Mouse (Mus musculus) NIH3T3 (cell line): Measurements from ENCODE around the gene Lrrc28.

Experiments used
- DNase-seq: peaks from one replicate; pipeline ENCODE4 v3.0.0-alpha.2; 2012; ENCODE audit warnings: low read depth

The Lrrc28 gene

DNA sequence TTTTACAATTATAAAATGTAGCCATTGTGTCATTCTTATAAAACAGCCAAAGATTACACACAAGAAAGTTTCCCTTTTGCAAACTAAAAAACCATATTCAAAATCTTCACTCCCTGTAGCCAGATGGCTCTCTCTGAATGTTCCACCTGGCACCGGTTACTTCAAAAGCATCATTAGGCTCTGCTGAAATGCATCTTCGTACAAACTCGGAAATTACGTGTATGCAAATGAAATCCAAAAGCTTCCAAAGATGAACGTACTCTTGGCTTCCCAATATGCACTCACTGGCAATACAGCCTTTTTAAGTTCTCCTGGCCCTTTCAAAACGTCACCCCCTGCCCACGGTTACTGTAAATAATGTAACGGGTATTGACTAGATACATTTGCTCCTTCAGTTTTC, 777 bp downstream of the Lrrc28 start:
- DNase-seq = no peak

DNA sequence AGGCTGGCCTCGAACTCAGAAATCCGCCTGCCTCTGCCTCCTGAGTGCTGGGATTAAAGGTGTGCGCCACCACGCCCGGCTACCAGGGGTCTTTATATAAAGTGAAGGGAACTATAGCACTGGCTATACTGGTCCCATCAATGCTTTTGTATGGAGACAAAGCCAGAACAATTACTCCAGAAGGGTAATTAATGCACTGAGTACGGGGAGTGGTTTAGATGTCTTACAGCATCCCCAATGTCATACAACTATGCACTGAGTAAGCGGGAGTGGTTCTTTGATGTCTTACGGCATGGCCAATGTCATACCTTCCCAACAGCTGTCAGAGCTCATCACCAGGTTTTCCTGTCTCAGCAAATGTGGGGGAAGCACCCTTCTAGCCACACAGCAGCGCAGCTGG, 2.1 kb downstream of the Lrrc28 start:
- DNase-seq = no peak

DNA sequence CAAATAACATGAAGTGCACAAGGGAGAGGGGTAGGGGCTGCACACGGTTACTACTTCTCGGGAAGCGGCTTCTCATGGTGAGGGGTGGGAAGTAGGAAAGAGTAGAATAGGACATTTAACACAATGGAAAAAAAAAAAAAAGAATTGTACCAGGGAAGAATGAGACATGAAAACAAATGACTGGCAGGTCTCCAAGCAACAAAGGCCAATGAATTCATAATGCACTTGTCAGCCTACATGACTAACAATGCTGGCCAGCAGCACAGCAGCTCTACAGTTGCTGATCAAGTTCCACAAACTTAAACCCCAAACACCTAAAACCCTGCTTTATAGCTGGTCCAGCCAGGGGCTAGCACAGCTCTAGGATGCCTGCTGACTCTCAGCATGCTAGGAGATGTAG, 6.1 kb downstream of the Lrrc28 start:
- peak; percentile 88 for DNase-seq

DNA sequence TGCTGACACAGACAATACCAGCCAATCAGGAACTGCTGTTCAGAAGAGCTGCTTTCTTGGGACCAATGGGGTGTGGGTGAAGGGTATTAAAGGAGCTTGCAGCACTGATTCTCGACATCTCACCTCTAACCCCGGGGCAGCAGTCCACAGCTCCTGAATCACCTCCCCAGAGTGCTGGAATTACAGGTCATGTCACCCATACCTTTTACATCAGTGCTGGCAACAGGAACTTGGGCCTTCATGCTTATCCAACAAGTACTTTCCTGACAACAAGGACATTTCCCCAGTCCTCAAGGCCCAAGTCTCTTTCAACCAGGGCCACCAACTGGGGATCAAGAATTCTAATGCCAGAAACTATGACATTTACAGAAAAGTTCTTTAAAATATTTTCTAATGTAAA, 8.9 kb downstream of the Lrrc28 start:
- DNase-seq = no peak

DNA sequence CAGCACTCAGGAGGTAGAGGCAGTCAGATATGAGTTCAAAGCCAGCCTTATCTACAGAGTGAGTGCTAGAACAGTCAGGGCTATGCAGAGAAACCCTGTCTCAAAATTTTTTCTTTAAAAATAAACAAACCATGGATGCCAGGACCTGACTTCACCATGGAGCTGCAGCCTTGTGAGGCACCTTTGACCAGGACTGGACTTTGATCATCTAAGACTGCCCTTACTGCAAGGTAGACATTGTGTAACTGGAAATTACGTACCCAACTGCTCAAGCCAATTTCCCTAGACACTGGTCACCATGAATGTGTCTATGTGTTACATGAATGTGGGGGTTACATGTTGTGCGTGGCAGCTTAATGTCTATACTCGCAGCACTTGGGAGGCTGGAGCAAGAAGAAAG, 10.9 kb downstream of the Lrrc28 start:
- no peak for DNase-seq

DNA sequence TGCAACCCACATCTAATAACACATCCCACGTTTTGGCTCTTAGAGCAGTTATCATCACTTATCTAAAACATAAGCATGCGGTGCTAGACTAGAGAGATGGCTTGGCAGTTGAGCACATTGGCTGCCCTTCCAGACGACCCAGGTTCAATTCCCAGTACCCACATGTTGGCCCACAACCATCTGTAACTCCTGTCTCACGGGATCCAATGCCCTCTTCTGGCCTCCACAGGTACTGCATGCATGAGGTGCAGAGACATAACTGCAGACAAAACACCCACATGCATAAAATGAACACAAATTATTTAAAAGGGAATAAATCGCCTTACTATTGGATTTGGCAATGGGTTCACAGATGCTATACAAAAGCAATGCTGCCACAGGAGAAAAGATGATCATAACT, 12.7 kb downstream of the Lrrc28 start:
- DNase-seq = peak; percentile 28

DNA sequence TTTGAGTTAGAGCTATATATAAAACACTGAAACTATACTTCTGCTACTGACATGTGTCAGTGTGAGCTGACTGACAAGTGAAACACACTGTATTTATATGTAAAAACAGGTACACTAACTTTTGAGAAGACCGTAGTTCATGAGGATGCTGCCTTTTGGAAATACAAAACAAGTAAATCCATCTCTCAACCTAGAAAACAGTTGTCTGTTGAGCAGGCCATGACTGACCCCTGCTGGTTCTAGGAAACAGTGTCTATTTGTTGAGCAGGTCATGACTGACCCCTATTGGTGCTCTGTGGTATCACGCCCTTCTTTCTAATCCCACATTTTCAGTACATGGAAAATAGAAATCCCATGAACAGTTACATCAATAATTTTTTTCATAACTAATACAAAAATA, 14.3 kb downstream of the Lrrc28 start:
- peak; percentile 93 for DNase-seq

DNA sequence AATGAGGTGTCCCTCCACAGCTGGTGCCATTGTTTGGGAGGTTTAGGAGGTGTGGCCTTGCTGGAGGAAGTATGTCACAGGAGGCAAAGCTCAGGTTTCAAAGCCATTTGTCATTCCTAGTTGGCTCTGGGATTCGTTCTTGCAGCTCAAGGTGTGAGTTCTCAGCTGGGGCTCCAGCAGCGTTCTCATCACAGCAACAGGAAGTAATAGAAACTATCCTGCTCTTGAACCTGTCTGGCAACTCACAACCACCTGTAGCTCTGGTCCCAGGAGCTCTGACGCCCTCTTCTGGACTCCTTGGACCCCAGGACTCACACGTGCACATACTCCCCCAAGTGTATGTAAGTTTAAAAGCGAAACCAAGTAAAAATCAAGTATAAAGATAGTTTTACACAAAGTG, 15.4 kb downstream of the Lrrc28 start:
- DNase-seq = no peak

DNA sequence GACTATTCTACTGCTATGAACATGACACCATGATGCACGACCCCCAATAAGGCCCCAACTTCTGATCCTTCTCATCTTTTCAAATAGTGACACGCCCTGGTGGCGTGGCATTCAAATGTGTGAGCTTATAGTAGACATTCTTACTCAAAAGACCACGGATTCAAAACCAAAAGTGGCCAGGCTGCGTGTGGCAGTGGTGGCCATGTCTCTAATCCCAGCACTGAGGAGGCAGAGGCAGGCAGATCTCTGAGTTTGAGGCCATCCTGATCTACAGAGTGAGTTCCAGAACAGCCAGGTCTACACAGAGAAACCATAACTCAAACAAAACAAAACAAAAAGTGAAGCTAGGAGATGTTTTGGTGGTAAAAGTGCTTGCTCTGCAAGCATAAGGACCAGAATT, 18.4 kb downstream of the Lrrc28 start:
- no peak for DNase-seq

DNA sequence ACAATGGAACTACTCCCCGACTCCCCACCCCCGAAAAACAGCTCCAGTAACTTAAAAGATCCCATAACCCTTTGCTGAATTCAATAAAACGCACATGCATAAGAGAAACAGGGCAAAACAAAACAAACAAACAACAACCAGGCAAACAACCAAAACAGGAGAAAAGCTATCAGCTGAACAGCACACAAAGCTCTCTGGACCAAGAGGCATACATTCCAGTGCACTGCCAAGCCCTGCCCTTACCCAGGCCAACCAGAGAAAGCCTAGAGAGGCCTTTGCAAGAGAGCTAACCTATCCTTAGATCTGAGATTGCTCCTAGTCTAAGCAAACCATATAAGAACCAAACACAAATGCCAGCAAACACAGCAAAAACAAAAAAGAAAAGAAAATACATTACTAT, 22.9 kb downstream of the Lrrc28 start:
- no peak for DNase-seq

DNA sequence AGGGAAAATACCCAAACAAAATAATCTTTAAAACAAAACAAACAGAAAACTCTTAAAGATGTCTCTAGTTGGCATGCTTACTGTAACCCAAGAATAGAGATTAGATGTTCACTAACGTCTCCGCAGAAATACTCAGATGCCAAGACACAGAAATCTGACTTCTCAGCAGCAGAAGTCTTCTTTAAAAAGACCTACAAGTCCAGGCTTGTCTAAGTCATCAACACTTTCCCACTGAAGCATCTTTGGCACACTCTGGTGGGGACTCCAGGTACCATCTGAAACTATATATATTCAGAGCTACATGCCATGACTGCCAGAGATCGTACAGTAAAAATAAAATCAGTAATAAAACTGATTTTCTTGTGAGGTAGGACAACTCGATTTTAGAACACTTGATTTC, 25.2 kb downstream of the Lrrc28 start:
- DNase-seq = peak; percentile 64

DNA sequence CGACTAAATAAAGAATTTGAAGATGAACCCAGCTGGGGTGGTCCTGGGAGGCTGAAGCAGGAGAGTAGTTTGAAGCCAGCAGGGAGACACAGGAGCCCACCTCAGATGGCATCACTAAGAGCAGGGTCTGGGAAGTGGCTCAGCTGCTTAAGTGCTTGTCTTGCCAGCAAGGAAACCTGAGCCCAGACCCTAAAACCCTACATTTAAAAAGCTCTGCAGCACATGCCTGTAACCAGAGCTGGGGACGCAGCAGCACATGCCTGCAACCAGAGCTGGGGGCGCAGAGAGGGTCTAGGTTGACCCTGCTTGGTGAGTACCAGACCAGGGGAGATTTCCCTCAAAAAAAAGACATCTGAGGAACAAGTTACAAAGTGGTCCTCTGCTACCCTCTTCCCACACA, 26.8 kb downstream of the Lrrc28 start:
- no peak for DNase-seq

DNA sequence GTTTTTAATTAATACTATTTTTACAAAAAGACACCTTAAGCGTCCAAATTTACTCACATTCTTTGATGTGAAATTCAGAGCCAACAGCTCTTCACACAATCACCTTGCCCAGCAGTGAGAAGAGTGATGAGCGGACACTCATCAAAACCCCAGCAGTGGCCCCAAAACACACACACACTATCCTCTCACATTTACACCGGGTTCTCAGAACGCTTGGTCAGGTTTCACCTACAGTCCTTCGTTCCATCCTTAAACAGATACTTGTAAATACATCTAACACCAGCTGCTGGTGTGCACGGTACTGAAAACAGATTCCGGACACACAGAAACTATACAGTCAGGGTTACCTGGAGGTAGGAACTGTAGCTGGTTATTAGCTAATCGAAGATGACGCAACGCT, 27.4 kb downstream of the Lrrc28 start:
- no peak for DNase-seq

DNA sequence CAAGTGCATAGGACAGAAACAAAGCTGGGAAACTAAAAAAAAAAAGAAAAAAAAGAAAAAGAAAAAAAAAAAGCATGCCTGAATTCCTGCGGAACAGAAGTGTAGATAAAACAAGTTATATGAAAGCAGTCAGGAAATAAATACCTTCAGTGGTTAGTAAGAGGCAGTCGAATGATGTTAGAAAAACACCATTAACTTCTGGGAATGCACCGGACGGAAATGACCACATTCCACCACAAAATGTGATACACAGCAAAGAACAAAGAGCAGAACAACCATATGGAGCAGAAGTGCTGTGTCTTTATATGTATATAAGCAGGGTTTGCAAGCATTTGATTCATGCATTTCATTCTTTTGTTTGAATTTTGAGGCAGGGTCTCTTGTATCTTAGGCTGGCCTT, 28.2 kb downstream of the Lrrc28 start:
- no peak for DNase-seq

DNA sequence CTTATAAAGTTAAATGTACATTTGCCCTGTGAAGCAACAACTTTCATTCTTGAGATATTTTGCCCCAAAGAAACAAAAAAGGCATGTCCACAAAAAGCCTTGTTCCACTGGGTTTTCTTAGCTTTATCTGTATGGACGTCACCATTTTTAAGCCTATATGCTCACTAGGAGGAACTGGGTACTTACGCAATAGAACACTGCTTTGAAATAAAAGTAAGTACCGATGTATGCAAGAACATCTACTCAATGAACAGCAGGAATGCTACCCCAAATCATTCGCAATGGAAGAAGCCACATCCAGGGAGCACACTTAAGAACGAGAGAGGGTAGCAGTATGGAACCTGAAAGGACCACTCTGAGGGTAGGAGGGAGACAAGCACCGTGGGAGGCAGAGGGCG, 30.6 kb downstream of the Lrrc28 start:
- DNase-seq = no peak

DNA sequence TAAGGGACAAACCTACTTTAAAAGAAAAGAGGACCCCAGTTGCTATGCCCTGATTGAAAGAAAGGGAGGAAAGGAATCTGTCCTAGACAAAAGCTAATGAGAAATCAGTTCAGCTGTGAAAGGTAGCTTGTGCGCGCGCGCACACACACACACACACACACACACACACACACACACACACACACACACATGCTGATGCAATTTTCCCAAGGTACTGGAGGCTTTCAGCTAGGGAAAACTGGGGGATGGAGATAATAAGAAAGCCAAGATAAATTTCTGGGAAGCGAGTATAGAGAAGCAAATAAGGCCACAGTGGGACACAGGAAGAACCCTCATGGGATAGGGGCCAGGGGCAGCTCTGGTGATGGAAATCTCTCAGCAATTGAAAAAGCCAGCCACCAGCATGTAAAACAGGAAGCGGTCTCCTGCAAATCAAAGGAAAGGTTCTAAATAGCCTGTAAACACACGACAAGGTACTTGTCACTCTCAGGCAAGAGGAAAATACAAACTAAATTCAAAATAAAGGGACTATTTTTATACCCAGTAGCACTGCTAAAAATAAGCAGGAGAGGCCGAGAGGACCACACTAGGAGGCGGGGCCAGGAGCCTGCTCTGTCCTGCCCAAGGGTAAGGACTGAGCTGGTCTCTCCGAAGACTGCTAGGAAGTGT, 31.1 kb downstream of the Lrrc28 start:
- no peak for DNase-seq

DNA sequence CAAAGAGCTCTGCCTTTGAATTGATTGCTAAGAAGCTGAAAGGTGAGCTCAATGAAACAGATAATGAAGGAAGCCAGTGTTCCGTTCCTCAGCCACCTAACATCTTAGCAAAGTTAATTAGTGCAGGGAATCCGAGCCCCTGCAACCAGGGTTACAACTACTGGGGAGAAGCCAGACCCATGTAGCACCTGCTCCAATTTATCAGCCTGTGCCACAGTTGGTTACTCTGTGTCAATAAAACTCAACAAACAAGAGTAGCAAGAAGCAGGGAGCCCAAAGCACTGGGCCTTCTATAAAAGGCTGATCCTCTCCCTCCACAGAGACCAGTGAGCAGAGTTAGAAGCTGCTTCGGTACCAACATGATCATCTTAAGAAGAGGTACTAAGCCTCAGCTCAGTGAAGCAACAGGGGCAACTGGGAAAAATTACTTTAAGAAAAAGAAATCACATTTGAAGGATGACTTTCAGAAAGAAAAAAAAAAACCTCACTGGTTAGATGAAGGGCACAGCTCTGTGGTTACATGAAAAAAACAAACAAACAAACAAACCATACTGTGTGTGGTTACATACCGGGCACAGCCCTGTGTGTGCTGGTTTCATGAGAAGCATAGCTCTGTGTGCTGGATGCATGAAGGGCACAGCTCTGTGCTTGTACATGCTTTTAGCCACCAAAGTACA, 36.6 kb downstream of the Lrrc28 start:
- DNase-seq = no peak

DNA sequence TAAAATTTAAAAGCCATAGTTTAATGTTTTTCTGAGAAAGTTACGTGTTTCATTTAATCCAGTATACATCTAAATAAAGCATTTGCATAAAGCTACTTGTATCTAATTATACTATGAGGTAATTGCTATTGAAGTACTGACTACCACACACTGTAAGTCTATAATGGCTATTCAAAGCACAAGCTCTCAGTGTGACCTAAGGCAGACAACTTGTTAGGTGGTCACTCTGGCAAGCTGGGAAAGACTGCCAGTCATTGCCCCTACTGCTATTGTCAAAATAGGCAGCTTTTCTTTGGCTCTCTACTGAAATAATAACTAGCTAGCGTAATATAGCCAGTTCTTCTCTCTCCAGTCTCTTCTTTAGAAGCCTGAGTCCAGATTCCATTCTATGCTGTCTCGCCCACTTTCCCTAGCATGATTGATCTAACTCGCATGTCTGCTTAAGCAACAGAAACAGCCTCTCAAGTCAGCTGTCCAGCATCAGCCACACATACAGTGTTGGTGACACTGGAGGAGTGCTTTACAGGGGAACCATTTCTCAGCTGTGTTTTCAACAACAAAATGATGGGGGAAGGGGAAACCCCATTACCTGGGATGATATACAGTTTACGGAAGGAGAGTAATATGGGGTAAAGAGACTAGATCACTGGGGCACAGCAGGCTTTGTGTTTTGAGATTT, 37.3 kb downstream of the Lrrc28 start:
- DNase-seq = no peak

DNA sequence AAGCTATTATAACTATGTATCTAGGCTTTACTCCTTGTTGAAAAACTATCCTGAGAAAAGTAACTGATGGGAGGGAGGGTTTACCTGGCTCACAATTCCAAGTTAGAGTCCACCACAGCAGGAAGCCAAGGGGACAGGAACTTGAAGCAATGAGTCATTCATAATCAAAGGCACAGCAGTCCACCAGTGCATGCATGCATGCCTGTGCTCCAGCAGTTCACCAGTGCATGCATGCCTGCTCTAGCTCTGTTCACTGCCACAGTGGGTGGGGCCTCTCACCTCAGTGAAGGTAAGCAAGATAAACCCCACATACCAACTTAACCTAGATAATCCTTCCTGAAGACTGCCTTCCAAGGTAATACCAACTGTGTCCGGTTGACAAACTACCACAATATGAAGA, 38.8 kb downstream of the Lrrc28 start:
- DNase-seq = no peak

DNA sequence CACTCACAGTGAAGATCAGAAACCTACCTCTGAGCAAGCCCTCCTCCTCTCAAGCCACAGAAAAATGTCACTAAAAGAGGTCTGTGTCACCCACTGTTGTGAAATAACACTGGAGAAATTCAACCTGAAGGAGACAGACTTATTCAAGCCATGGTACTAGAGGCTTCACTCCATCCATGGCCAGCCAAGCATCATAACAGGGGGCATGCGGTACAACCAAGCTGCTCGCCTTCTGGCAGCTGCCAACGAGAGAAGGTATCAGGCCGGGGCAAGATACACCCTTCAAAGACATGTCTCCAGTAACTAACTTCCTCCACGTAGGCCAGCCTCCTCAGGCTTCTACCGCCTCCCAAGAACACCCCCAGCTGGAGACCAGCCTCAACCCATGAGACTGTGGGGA, 40.0 kb downstream of the Lrrc28 start:
- DNase-seq = no peak

DNA sequence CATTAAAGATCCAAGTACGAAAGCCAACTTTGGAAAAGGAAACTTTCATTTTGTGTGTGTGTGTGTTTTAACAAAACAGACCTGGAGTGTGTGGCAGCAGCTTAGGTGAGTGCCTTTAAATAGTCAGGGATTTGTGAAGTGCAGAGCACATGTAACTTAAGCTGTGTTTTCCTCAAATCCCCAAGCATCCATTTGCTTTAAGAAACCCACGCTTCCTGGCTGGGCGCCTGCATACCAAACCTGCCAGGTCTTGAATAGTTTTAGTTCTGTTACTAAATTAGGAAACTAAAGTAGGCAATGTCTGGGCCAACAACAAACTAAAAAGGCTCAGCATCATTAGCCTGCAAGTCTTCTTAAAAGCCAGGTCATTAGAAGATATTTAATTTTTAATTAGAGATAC, 47.0 kb downstream of the Lrrc28 start:
- peak; percentile 86 for DNase-seq

DNA sequence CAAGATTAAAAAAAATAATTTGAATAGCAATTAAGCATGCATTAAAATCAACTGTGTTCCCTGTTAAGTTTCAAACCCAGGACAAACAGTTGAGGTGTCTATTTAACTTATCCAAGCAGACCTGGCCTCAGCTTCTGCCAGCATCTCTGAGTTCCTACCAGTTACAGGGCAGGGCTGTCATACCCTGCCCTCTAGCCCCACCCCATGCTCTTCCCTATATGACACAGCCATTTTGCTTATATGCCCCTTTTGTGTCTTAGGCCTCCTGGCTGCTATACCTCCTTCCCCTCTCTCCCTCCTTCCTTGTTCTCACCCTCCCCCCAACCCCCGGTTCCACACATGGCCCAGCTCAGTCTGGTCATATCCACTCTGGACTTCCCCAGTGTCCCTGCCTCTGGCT, 48.1 kb downstream of the Lrrc28 start:
- no peak for DNase-seq

DNA sequence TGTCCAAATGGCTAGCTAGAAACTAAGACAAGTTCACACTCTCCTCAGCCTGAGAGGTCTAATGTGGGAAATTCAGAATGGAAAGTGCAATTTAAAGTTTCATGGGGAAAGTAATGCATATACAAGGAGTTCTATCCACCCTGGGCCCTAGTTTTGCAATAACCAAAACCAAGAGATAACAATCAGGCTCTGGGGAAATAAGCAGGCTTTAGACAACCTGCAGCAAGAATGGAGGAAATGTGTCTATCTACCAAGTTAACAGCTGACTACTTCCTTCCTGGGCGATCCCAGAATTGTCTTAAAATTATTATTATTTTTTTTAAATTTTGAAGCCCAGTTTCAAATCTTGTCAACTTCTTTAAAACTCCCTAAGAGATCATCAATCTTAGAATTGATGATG, 48.7 kb downstream of the Lrrc28 start:
- no peak for DNase-seq

DNA sequence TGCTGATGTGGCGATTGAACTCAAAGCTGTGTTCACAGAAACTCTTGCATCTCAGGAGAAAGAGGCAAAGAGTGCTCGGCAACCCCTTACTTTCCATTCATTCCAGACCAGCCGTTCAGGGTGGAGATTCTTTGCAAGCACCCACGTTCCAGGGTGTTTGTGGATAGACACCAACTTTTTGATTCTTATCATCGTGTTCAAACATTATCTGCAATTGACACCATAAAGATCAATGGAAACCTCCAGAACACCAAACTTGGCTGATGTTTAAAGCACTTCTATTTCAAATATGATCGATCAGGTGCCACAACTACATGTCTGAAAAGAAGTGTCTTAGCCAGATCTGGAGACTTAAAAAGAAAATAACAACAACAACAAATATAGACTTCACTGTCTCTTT, 51.2 kb downstream of the Lrrc28 start:
- DNase-seq = no peak
